Mouse (Mus musculus) frontal cortex, postnatal 14 days (tissue): Measurements from ENCODE around the gene A530084C06Rik.
A peak's percentile ranks its signal among the peaks of the same experiment; 100 is the strongest.

Experiments used
- DNase-seq, 2 experiments: peaks; one replicate each; pipeline ENCODE4 v3.0.0; 2022; ENCODE audit warnings: low spot score in 2 of 2

Gene A530084C06Rik

GRCm38 (mm10) chr13:31558521-31559418, at the start of gene A530084C06Rik:
TSS of gene A530084C06Rik (minus strand) at chr13:31559333.
- no peak for DNase-seq

GRCm38 (mm10) chr13:31603964-31604363, 44.8 kb upstream of the A530084C06Rik start:
- no peak for DNase-seq

GRCm38 (mm10) chr13:31599576-31599975, 40.4 kb upstream of the A530084C06Rik start:
- DNase-seq, result no peak

GRCm38 (mm10) chr13:31587341-31587740, 28.2 kb upstream of the A530084C06Rik start:
- no peak for DNase-seq

- no peak for DNase-seq
These were observed 20.7 kb upstream of the A530084C06Rik start for GRCm38 (mm10) chr13:31579866-31580265.

- no peak for DNase-seq
These were observed 19.3 kb upstream of the A530084C06Rik start for GRCm38 (mm10) chr13:31578389-31578788.

GRCm38 (mm10) chr13:31577576-31577975, 18.4 kb upstream of the A530084C06Rik start:
- DNase-seq, result no peak

GRCm38 (mm10) chr13:31576696-31577095, 17.6 kb upstream of the A530084C06Rik start:
- no peak for DNase-seq

- DNase-seq, result no peak
These were observed 15.5 kb upstream of the A530084C06Rik start for GRCm38 (mm10) chr13:31574627-31575026.

- DNase-seq, result no peak
These were observed 13.8 kb upstream of the A530084C06Rik start for GRCm38 (mm10) chr13:31572806-31573508.

- no peak for DNase-seq
These were observed 8.6 kb upstream of the A530084C06Rik start for GRCm38 (mm10) chr13:31567617-31568294.

GRCm38 (mm10) chr13:31567099-31567498, 8.0 kb upstream of the A530084C06Rik start:
- no peak for DNase-seq

- no peak for DNase-seq
These were observed 5.3 kb upstream of the A530084C06Rik start for GRCm38 (mm10) chr13:31564394-31564793.

GRCm38 (mm10) chr13:31559419-31560144, 449 bp upstream of the A530084C06Rik start:
- peak in 1 of 2 experiments; percentile 17 for DNase-seq

GRCm38 (mm10) chr13:31557768-31558520, 1.2 kb downstream of the A530084C06Rik start:
- DNase-seq, result no peak

- DNase-seq, result no peak
These were observed 2.0 kb downstream of the A530084C06Rik start for GRCm38 (mm10) chr13:31556964-31557767.

- no peak for DNase-seq
These were observed 3.3 kb downstream of the A530084C06Rik start, which contains the start of gene Foxq1 for GRCm38 (mm10) chr13:31555834-31556233. TSS of gene Foxq1 (plus strand) at chr13:31556134.

- DNase-seq, result no peak
These were observed 11.5 kb downstream of the A530084C06Rik start for GRCm38 (mm10) chr13:31547610-31548009.

GRCm38 (mm10) chr13:31547204-31547603, 11.9 kb downstream of the A530084C06Rik start:
- DNase-seq, result no peak

- DNase-seq, result no peak
These were observed 12.3 kb downstream of the A530084C06Rik start for GRCm38 (mm10) chr13:31546784-31547183.
